Mouse (Mus musculus) c-Kit-negative CD71-positive TER-119-positive erythroid progenitor cells, embryonic 14.5 days (primary cell): ENCODE measurements around the gene Cd63.

ENCODE experiments used
- DNase-seq: peaks from one replicate; pipeline ENCODE4 v3.0.0-alpha.2; 2013; ENCODE audit warnings: low read depth, low spot score

Gene Cd63

DNA sequence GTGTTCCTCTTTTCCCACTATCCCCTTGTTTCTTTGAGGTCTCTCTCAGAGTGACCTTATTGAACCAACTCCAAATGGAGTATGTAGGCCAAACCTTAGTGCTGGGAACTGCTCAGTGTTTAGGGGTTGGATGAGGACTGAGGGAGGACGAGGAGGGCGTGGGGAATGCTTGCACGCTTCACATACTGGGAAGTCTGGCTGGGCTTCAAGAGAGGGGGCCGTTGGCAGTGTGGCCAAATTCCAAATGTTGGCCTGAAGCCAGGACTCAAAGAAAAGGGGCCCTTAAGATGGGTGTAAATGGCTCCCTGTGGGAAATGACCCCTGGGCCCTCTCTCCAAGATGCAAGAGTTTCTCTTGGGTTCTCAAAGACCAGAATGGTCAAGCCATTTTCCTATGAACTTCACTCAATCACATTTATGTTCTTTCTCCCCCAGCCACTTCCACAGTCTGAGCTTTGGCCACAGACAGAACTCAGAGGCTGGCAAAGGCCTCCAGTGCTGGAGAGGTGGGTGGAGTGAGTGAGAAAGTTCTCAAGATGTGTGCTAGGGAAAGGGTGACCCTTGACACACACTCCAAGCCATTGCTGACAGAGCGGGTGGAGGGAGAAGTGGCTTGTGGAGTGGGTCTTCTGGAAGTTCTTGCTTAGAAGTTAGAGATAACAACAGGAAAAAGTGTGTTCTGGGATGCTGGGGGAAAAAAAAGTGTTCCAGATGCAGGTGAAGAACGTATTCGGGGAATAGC lies 29.0 kb downstream of the Cd63 start:
- DNase-seq, result no peak

DNA sequence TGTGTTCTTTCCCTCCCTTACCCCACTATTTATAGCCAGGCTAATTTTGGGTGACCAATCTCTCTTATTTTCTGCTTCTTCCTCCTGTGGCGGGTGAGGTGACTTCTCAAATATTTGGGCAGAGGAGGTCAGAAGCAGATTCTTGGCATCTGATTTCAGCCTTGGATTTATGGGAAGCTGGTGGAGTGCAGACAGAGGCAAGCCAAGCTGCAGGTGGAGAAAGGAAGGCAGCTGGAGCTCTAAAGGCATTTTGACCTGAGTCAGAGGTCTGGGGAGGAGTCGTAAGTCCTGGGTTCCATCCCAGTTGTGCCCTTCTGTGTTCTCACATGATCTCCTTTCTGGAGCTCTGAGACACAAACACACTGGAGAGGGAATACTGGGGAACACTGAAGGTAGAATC lies 30.7 kb downstream of the Cd63 start:
- no peak for DNase-seq

DNA sequence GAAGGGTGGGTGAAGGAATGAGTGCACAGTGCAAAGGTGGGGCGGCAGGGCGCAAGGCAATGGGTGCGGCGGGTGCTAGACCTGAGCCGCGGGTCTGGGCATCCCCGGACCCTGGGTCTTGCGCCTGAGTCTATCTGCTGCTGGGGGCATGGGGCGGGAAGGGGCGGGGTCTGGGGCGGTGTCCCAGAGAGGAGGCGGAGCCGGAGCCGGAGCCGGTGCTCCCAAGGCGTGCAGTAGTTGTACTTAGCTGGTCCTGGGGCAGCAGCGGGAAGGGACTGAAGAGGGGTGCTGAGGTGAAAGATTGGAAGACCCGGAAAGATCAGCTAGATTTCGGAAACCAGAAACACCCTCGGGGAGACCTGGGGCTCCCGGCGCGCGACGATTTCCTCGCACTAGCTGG lies 32.8 kb downstream of the Cd63 start, which contains the start of gene Itga7:
Gene Itga7 (plus strand): TSS at position 245 of the 400 bp plus-strand sequence.
- DNase-seq, result no peak

DNA sequence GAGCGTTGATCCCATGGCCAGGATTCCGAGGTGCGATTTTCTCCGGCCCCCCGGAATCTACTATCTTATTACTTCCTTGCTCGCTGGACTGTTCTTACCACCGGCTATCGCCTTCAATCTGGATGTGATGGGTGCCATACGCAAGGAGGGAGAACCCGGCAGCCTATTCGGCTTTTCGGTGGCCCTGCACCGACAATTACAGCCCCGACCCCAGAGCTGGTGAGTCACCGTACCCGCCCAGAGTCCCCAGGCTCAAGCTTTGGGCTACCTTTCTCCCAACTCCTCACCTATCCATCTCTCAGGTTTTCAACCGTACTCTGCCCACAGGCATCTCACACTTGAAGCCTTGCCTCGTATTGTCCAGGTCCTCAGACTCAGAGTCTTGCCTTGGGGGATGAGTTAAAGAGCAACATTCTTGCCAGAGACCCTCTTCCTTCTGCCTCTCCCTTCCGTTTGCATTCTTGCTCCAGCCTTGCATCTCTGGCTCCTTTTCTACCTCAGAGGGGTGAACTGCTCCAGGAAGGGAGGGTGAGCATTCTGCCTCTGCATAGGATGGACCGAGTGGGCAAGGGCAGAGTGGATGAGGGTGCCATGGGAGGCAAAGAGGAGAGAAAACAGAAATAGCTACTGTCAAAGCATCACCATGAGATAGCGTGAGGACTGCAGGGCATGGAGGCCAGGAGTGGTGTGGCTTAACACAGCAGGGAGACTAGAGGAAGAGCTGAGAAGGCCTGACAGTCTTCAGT lies 33.4 kb downstream of the Cd63 start:
- no peak for DNase-seq

DNA sequence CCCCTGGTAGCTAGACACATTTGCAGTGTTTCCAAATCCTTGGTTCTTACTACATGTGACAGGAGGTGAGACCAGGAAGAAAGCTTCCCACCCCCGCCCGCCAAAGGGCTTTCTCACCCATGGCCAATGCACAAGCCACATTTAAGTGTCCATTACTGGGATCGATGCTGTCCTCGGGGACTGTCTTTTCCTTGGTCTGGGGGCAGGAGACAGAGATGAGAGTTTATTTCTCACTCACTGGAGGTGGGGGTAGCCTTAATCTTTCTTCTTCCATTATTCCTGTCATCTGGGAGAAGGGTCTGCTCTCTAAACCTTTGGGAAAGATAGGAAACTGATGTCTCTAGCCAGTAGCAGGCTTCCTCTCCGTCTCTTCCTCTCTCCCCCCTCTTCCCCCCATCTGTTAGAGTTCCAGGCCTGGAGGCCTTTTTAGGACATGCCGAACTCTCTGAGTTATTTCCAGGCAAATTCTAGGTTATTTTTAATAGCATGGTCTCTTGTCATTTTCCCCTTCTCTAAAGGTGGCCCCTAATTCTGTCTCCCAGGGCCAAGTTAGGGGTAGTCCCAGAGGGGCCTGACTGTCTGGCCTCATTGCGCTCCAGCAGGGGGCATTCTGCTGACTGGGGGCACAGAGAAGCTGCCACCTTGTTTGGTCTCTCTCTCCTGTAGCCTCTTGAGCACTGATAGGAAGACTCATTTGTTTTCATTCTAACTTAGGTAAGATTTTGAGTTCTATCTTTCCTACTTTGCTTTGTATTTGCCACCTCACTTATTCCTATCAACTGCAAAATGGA lies 34.4 kb downstream of the Cd63 start:
- DNase-seq, result no peak

DNA sequence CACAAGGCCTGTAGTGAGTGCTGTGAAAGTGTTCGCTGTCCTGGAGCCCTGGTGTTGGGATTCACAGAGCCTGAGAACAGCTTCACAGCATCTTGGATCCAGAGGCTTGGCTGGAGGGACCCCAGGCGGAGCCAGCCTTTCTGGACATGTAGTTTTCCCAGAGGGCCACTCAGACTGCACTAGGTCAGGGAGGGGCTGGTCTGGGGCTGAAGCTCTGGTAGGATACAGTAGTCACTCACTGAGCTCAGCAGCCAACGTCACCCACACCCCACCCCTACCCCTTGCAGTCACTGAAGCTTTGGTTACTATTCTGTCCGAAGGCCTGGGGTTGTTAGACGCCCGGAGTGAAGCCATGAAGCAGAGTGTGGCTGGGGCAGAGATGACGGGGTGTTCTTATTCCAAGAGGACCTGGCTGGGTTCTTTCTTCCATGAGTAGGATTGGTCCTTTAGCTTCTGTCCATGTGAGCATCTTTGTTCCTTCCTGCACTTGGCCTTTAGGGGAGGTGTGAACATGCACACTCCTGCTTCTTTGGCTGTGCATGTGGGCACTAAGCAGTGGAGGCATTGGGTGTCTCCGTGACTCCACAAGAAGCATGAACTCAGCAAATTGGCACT lies 35.1 kb downstream of the Cd63 start:
- no peak for DNase-seq

DNA sequence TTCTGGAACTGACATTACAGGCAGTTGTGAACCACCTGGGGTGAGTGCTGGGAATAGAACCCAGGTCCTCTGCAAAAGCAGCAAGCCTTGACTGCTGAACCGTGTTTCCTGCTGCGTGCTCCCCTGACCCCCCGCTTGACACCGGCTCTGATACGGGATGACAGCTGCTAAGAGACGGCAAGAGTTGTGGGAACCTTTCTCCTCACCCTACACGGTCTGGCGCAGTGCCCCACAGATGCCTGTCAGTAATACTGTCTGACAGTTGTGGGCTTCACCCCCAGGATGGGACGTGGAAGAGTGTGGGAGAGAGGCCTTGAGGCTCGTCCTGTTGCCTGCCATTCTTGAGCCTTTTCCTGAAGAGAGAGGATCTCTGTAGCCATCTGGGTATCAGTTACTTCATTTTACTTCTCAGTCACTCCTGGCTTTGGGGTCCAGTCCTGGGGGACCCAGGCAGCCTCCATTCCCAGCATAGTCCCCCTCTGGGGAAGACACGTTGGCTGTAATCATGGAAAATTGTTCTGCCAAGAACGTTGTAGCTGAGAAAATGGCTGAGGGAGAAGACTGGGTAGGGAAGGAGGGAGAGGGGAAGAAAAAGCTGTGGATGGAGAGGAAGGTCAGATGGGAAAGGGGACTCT lies 37.1 kb downstream of the Cd63 start:
- DNase-seq, result no peak

DNA sequence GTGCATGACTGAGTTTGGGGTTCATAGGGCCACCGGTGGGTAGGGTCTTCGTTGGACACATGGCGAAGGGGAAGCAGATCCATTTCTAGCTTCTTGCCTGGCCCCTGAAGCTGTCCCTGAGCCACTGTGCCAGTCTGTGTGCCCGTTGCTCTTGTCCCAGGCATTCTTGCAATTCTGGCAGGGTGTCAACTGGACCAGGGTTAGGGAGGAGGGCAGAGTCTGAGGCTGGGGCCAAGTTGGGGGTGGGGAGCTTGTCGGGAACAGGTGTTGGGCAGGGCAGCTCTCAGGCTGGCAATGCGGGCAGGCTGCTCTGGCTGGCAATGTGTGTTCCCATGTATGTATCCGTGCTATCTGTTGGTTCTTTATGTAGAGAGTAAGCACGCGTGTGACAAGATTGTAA lies 37.7 kb downstream of the Cd63 start:
- no peak for DNase-seq

DNA sequence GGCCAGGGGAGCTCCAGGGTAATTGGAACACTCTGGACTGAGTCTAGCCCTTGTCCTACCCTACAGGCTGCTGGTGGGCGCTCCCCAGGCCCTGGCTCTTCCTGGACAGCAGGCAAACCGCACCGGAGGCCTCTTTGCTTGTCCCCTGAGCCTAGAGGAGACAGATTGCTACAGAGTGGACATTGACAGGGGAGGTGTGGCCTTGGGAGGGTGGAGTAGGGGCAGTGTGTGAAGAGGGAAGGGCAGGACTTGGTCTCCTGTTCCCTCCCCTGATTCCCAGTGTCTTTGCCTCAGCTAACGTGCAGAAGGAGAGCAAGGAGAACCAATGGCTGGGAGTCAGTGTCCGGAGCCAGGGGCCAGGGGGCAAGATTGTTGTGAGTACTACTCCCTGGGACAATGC lies 38.2 kb downstream of the Cd63 start:
- DNase-seq, result no peak

DNA sequence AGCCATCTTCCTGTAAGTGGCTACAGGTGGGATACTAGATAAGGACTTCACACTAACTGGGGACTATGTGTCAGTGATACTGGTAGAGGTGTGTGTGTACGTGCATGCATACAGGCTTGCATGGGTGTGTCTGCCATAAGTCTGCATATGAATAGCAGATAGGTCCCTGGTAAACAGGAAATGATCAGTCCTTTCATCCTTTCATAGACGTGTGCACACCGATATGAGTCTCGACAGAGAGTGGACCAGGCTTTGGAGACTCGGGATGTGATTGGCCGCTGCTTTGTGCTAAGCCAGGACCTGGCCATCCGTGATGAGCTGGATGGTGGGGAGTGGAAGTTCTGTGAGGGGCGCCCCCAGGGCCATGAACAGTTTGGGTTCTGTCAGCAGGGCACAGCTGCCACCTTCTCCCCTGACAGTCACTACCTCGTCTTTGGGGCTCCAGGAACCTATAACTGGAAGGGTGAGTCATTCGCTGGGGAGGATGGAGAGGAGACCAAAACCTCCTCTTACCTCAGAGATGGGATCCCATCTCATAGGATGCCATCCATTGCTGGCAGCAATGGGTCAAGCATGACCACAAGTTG lies 39.8 kb downstream of the Cd63 start:
- DNase-seq, result no peak

DNA sequence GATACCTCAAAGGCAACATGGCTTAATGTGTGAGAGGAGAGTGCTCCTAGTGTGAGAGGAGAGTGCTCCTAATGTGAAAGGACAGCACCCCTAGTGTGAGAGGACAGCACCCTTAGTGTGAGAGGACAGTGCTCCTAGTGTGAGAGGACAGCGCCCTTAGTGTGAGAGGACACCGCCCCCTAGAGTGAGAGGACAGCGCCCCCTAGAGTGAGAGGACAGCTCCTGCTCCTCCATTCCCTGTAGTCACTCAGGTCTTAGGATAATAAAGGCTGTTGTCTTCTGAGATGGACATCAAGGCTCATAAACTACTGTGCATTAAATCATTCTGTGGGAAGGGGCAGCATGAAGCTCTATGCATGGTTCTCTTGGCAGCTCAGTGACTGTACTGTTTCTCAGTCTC lies 44.9 kb downstream of the Cd63 start:
- no peak for DNase-seq

DNA sequence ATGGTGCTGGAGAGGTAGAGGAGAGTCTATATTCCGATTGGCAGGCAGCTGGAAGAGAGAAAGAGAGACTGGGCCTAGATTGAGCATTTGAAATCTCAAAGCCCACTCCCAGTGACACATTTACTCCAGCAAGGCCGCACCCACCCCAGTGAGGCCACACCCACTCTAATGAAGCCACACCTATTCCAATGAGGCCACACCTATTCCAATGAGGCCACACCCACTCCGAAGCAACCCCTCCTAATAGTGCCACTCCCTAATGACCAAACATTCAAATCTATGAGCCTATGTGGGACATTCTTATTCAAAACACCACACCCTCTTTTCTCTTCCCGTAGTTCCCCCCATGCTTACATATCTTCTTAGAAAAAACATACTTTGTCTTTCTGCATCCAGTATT lies 46.7 kb downstream of the Cd63 start:
- no peak for DNase-seq

DNA sequence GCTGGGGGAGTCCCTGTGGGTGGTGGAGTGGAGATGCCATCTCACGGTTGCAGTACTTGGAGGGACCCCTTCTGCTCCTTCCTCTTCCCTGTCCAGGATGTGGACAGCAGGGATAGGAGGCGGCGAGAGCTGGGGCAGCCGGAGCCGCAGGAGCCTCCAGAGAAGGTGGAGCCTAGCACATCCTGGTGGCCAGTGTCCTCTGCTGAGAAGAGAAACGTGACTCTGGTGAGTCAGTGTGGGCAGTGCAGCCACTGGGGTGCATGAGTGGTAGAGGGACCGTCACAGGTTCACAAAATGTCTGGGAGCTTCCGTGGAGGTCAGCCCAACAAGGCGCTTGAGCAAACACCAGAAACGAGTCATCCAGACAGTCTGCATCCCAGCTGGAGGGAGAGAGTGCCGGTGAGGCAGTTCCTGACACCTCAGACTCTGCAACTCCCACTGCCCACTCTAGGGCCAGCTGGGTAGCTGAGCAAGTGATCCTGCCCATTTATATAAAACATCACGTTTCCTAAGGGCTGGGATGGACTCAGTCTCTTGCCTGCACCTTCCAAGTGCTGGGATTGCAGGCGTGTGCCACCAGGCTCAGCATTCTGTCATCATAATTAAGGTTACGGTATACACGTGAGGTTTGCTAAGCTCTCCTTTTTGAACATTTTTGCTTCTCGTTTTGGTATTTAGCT lies 49.6 kb downstream of the Cd63 start:
- no peak for DNase-seq

DNA sequence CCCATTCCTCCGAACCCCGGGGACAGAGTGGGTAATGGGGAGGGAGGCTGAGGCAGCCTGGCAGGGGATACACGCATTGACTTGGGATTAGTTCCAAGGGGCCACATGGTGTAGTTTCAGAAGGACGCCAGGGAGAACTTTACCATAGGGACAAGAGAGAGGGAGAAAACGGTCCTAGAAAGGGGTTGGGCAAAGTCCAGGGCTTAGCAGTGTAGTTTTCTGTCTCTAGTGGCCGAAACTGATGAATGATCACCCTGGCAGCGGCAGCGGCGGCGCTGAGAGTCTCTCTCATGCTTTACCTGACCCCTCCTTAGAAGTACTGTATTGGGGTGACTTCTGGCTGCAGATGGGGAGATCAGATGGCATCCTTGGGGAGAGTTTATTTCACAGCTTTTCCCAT lies 57.6 kb downstream of the Cd63 start:
- no peak for DNase-seq

DNA sequence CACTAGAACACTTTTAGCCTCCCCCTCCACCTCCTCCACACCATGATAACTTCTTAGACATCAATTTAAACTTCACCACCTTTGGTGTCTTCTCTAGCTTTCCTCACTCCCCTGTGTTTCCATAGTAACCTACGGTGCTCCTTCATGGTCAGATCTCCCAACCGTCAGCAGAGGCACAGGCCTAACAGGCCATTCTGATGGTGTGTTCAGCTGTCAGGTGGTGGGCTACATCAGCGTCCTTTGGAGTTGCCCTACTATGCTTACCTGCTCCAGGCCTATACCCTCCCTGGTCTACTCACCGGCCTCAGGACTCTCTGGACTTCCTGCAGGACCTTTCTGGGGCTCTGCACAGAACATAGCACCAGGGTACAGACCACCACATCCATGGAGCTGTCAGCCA lies 59.4 kb downstream of the Cd63 start:
- DNase-seq, result no peak

DNA sequence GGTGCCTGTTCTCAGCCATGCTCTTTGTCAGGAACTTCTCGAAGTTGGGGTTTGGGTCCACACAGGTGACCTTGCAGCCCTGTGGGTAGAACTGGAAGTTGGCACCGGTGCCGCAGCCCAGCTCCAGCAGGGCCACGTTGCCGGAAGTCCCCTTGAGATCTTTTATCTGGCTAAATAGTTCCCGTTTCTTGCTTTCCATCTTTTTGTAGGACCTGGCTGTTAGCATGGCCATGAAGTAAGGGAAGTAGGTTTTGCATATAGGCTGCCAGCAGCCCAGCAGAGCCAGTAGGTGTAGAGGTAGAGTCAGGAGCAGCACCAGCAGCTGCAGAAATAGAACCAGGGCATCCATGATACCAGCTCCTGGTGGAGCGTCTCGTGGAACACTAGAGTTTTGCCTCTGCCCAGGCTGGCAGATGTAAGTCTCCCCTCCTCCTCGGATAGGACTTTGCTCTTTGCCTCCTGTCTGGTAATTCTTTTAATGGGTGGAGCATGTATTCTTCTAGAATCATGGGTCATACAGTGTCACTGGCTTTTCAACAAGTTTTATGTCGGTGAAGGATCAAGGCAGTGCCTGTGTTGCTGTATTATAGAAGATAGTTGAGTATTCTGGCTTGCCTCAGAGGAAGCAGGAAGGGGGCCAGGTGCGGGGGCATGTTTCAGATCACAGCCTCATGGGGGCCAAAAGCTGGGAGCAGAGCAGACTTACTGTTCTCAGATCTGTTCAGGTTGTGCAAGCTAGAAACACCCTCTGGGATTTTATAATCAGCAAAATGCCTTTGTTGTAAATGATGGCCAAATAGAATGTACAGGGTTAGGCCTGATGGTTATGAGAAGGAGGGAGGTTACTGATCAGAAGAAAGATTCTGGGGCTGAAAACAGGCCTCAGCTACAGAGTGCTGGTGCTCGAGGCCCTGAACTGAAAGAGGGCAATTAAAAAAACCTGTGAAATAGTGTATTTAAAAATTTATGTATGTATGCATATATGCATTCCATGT lies 60.1 kb downstream of the Cd63 start, which contains the start of gene Mettl7b:
Gene Mettl7b (minus strand): TSS at position 399 of the 995 bp plus-strand sequence.
- DNase-seq, result no peak
